Mouse (Mus musculus): ENCODE measurements around the gene Prelid3b. TPM values are rescaled to one million over a fixed set of nuclear protein-coding genes. Genes with fewer than 3 reads are reported as not detected.
A peak's percentile ranks its signal among the peaks of the same experiment; 100 is the strongest.

Prelid3b gene
- polyA plus RNA-seq (2016; fragmentation: Nextera tagmentation; extraction: Ambion mirVana) = 136 and 137 TPM in 2 replicates

DNA sequence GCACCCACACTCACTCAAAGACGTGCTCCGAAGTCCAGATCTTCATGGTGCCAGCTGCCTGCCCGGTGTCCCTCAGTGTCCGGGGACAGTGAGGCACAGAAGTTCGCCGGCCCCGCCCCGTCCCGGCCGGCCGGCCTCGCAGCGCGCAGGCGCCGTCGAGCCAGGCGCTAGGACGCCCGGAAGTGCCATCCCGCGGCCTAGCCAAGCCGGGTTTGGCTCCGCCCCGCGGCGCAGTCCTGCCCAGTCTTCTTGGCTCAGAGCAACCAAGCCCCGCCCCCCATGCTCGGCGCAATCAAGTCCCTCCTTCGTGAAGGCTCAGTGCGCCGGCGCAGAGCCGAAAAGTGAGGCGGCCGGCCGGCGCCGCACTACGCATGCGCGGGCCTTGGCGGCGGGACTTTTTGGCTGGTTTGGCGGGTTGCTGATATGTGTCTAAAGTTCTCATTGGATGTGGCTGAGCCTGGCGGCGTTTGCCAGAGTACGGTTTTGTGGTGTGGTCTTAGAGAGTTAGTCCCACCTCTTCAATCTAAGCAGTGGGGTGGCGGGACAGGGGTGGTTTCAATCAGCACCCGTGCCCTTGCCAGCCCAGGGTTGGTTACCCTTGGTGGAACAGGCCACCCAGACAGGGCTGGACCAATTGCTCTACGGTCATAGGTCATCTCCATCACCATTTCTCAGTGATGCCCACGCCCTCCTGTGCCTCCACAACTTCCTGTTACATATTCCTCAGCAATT lies at the start of gene Prelid3b:
Gene Prelid3b, minus strand, starts transcription at position 264 of the 732 bp plus-strand sequence.
- ATAC-seq (ENCODE audit: insufficient number of reproducible peaks, low FRiP score) = peak; percentile 98
- peak within 1 kb of the TSS; percentile 71 for H3K4me3 ChIP-seq
- peak within 1 kb of the TSS; percentile 74 for H3K4me2 ChIP-seq
- peak within 1 kb of the TSS; percentile 87 for H3K9ac ChIP-seq
- under 1% methylated on average over 53 of the region's 53 CpGs for whole genome bisulfite sequencing
- H3K4me1 ChIP-seq (replicated peaks) = peaks cover 27% of the 10 kb centered on the region
- H3K9me3 ChIP-seq (replicated peaks) = no peaks in the 10 kb centered on the region
- H3K27ac ChIP-seq (ENCODE audit: poor library complexity, severe bottlenecking) = peak within 1 kb of the TSS; percentile 73
- H3K27me3 ChIP-seq (replicated peaks) = no peaks in the 10 kb centered on the region
- peaks cover 17% of the 10 kb centered on the region for H3K36me3 ChIP-seq

DNA sequence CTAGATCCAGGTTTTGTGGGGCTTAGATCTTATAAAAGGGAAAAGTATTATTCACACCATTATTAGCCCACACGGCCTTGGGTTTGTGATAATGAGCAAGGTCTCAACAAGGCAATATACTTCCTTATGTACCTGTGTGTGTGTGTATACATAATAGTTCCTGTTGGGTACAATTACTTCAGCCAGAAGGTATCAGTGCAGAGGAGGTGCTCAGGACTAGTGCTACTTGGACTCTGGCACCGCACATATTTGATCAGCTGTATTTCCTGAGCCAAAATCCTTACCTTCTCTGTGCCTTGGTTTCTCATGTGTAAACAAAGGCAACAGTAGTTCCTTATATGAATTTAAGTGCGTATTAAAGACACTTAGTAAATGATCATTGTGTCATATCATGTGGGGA lies 49.3 kb upstream of the Prelid3b start:
- WGBS = 83% methylated on average over 3 of the region's 3 CpGs

DNA sequence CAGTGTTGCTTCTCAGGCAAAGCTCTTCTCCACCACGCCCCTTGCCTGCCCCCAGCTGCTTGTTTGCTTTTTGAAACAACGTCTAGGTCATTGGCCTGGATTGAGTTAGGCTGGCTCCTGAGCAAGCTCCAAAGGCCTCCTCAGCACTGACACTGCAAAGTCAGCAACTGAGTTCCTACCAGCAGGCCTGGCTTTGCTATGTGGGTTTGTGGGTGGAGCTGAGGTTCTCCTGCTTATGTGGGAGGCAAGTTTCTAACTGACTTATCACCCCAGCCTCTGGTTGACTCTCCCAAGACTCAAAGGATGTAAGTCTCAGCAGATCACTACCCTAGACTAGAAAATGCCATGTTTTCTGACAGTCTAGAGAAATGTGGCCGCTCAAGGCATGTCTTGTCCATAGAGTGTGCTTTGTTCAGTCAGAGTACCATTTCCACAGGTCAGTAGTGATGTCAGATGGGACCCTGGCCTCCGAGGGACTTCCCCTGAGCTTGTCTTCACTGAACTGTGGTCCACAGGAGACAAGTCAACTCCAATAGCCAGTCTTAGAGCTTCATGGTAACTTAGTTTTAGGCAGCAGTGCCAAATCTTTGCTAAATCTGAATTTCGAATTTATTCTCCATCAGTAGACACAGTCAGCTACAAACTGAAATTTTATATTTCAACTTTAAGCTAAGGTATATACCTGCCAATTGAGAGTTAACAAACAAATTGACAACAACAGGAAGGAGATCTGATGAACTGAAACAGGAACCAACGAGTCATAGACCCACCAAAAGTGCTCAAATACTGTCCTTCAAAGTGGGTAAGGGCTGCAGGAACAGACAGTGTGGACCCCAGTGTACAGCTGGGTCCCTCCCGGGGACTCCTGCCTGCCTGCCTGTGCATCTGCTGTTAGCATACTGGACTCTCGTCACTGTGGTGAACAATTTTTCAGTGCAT lies 44.5 kb upstream of the Prelid3b start:
- H3K9me3 ChIP-seq (replicated peaks) = no peaks in the 10 kb centered on the region
- no peak for ATAC-seq (ENCODE audit: insufficient number of reproducible peaks, low FRiP score)
- H3K27ac ChIP-seq (ENCODE audit: poor library complexity, severe bottlenecking) = no peak overlapping the region
- H3K36me3 ChIP-seq = no peaks in the 10 kb centered on the region
- H3K4me1 ChIP-seq (replicated peaks) = no peaks in the 10 kb centered on the region
- 0 out of 2 replicates have a peak, but pooled peaks cover 3% of the 10 kb centered on the region for H3K27me3 ChIP-seq (replicated peaks)
- no peak overlapping the region for H3K4me3 ChIP-seq
- no peak overlapping the region for H3K4me2 ChIP-seq
- 58% methylated on average over 8 of the region's 8 CpGs for WGBS
- H3K9ac ChIP-seq = no peak overlapping the region

More for the DNA sequence above, 49.3 kb upstream of the Prelid3b start:
- no peak overlapping the region for H3K4me2 ChIP-seq
- H3K4me1 ChIP-seq (replicated peaks) = no peaks in the 10 kb centered on the region
- H3K36me3 ChIP-seq = no peaks in the 10 kb centered on the region
- H3K9ac ChIP-seq = no peak overlapping the region
- H3K4me3 ChIP-seq = no peak overlapping the region
- no peak overlapping the region for H3K27ac ChIP-seq (ENCODE audit: poor library complexity, severe bottlenecking)
- H3K9me3 ChIP-seq (replicated peaks) = no peaks in the 10 kb centered on the region
- 0 out of 2 replicates have a peak, but pooled peaks cover 3% of the 10 kb centered on the region for H3K27me3 ChIP-seq (replicated peaks)
- no peak for ATAC-seq (ENCODE audit: insufficient number of reproducible peaks, low FRiP score)

DNA sequence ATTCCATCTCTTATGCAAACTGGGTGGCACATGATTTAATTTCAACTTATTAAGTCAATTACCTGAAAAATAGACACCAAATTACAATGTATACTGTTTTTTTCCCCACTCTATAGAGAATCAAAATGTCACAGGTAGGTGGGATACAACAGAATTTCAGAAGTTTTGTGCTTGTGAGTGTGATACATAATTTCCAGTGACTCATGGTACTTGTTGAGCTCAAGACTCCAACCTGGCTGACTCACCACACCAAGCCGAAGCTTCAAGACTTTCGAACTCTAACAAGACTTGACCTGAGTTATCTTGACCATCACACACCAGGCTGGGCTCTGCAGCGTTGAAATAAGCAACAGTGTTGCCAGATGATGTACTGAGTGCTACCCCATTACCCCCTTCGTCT lies 42.0 kb upstream of the Prelid3b start:
- Histone ChIP-seq H3K4me2 (no peak overlapping the region), H3K9ac (no peak overlapping the region), H3K4me3 (no peak overlapping the region), H3K27me3 (replicated peaks) (0 out of 2 replicates have a peak, but pooled peaks cover 3% of the 10 kb centered on the region), H3K36me3 (no peaks in the 10 kb centered on the region), H3K9me3 (replicated peaks) (no peaks in the 10 kb centered on the region), H3K4me1 (replicated peaks) (no peaks in the 10 kb centered on the region), H3K27ac (ENCODE audit: poor library complexity, severe bottlenecking) (no peak overlapping the region)
- WGBS = 63% methylated on average over 4 of the region's 4 CpGs
- no peak for ATAC-seq (ENCODE audit: insufficient number of reproducible peaks, low FRiP score)

DNA sequence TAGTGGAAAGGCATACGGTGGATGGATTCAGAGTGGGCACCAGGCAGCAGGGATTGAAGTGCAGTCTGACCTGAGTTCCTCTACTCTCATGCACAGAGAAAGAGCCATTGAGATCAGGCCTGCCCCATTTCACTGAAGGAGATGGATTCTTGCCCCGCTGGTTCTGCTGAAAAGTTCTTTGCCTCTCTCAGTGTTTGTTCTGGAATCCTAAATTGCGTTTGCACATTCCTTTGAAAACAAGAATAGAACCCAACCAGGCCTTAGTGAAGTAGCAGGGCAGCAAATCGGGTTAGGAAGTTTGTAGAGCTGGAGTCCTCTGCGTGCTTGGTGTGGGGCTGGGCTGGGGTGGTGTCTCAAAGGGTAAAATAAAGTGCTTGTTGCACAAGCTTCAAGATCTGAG lies 40.9 kb upstream of the Prelid3b start:
- no peak overlapping the region for H3K4me3 ChIP-seq
- no peaks in the 10 kb centered on the region for H3K4me1 ChIP-seq (replicated peaks)
- no peak overlapping the region for H3K27ac ChIP-seq (ENCODE audit: poor library complexity, severe bottlenecking)
- no peak overlapping the region for H3K9ac ChIP-seq
- H3K9me3 ChIP-seq (replicated peaks) = no peaks in the 10 kb centered on the region
- 0 out of 2 replicates have a peak, but pooled peaks cover 3% of the 10 kb centered on the region for H3K27me3 ChIP-seq (replicated peaks)
- ATAC-seq (ENCODE audit: insufficient number of reproducible peaks, low FRiP score) = no peak
- H3K36me3 ChIP-seq = no peaks in the 10 kb centered on the region
- 73% methylated on average over 5 of the region's 5 CpGs for WGBS
- no peak overlapping the region for H3K4me2 ChIP-seq

GRCm38 (mm10) chr2:174509825-174510224 lies 36.9 kb upstream of the Prelid3b start:
- no peaks in the 10 kb centered on the region for H3K36me3 ChIP-seq
- no peak overlapping the region for H3K9ac ChIP-seq
- no peaks in the 10 kb centered on the region for H3K4me1 ChIP-seq (replicated peaks)
- no peak overlapping the region for H3K4me3 ChIP-seq
- no peak overlapping the region for H3K27ac ChIP-seq (ENCODE audit: poor library complexity, severe bottlenecking)
- no peak overlapping the region for H3K4me2 ChIP-seq
- 87% methylated on average over 8 of the region's 8 CpGs for WGBS
- no peaks in the 10 kb centered on the region for H3K27me3 ChIP-seq (replicated peaks)
- no peak for ATAC-seq (ENCODE audit: insufficient number of reproducible peaks, low FRiP score)
- 0 out of 2 replicates have a peak, but pooled peaks cover 3% of the 10 kb centered on the region for H3K9me3 ChIP-seq (replicated peaks)

DNA sequence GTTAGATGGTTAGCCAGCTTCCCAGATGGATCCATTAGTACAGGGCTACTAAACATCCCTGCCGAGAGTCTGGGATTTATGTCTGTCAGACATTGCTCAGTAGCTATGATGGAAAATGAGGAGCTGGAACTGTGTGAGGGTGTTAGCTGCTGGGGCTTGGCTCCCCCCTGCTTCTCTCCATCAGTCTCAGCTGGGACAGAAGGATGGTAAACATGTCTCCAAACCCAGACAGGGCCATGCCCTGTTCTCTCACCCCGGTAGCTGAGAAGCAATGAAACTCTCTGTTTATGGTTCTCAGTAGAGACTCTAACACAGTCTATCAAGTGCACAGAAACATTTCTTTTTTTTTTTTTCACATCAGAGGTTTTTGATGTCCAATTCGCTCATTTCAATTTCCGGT lies 35.1 kb upstream of the Prelid3b start:
- peaks cover 3% of the 10 kb centered on the region; the same call in 1 of the 2 replicates for H3K4me1 ChIP-seq (replicated peaks)
- no peak for ATAC-seq (ENCODE audit: insufficient number of reproducible peaks, low FRiP score)
- no peaks in the 10 kb centered on the region for H3K36me3 ChIP-seq
- WGBS = 87% methylated on average over 4 of the region's 4 CpGs
- H3K9ac ChIP-seq = no peak overlapping the region
- no peak overlapping the region for H3K4me3 ChIP-seq
- H3K9me3 ChIP-seq (replicated peaks) = 0 out of 2 replicates have a peak, but pooled peaks cover 3% of the 10 kb centered on the region
- H3K4me2 ChIP-seq = no peak overlapping the region
- no peaks in the 10 kb centered on the region for H3K27me3 ChIP-seq (replicated peaks)
- no peak overlapping the region for H3K27ac ChIP-seq (ENCODE audit: poor library complexity, severe bottlenecking)

GRCm38 (mm10) chr2:174502831-174503460 lies 30.1 kb upstream of the Prelid3b start:
- Histone ChIP-seq H3K4me2 (peak overlapping the region; percentile 50), H3K4me3 (no peak overlapping the region), H3K27ac (ENCODE audit: poor library complexity, severe bottlenecking) (no peak overlapping the region), H3K4me1 (replicated peaks) (peaks cover 7% of the 10 kb centered on the region; the same call in 1 of the 2 replicates), H3K9ac (no peak overlapping the region), H3K36me3 (no peaks in the 10 kb centered on the region), H3K9me3 (replicated peaks) (0 out of 2 replicates have a peak, but pooled peaks cover 3% of the 10 kb centered on the region), H3K27me3 (replicated peaks) (no peaks in the 10 kb centered on the region)
- ATAC-seq (ENCODE audit: insufficient number of reproducible peaks, low FRiP score) = 0 out of 2 replicates have a peak, but pooled peaks have one; percentile 42
- WGBS = 51% methylated on average over 25 of the region's 25 CpGs

- no peaks in the 10 kb centered on the region for H3K27me3 ChIP-seq (replicated peaks)
- H3K9me3 ChIP-seq (replicated peaks) = 0 out of 2 replicates have a peak, but pooled peaks cover 3% of the 10 kb centered on the region
- H3K4me3 ChIP-seq = no peak overlapping the region
- ATAC-seq (ENCODE audit: insufficient number of reproducible peaks, low FRiP score) = no peak
- H3K36me3 ChIP-seq = no peaks in the 10 kb centered on the region
- H3K4me1 ChIP-seq (replicated peaks) = peaks cover 7% of the 10 kb centered on the region; the same call in 1 of the 2 replicates
- WGBS = 56% methylated on average over 5 of the region's 5 CpGs
- H3K4me2 ChIP-seq = peak overlapping the region; percentile 50; the same call in 1 of the 2 replicates
- H3K9ac ChIP-seq = no peak overlapping the region
- no peak overlapping the region for H3K27ac ChIP-seq (ENCODE audit: poor library complexity, severe bottlenecking)
Observed at GRCm38 (mm10) chr2:174502321-174502720, 29.4 kb upstream of the Prelid3b start.

DNA sequence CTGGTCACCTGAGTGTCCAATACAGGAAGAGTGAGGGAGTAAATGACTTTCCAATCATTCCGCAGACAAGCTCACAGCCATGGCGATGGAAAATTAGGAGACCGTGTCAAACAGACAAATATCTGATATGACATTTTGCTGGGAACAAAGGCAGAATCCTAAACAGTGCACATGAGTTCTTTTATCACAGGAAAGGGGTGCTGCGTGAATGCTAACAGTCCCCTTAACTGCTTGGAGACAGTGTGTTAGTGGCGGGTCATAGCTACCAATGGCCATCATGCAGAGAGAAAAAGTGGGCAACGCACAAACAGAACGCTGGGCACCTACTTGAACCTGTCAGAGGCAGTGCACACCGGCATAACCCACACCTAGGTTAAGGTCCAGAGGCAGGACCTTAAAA lies 28.6 kb upstream of the Prelid3b start:
- 82% methylated on average over 8 of the region's 8 CpGs for WGBS
- ATAC-seq (ENCODE audit: insufficient number of reproducible peaks, low FRiP score) = no peak
- Histone ChIP-seq H3K4me2 (no peak overlapping the region), H3K9me3 (replicated peaks) (0 out of 2 replicates have a peak, but pooled peaks cover under 1% of the 10 kb centered on the region), H3K27me3 (replicated peaks) (no peaks in the 10 kb centered on the region), H3K4me1 (replicated peaks) (peaks cover 7% of the 10 kb centered on the region; the same call in 1 of the 2 replicates), H3K9ac (no peak overlapping the region), H3K36me3 (no peaks in the 10 kb centered on the region), H3K27ac (ENCODE audit: poor library complexity, severe bottlenecking) (no peak overlapping the region), H3K4me3 (no peak overlapping the region)
